27 mouse cellular contexts compared by ENCODE assay signal in genomic region chr8:3646824-3647531, GRCm38 (mm10). TPM values are rescaled to one million over a fixed set of nuclear protein-coding genes. Genes with fewer than 3 reads are reported as not detected.
A peak's percentile ranks its signal among the peaks of the same experiment; 100 is the strongest.
DNase-seq lines count a peak whose midpoint lies in the region; ATAC-seq and TF ChIP-seq lines count a peak whose summit lies in the region.
"Had no signal": no experiment of that assay in that cellular context is flagged by ENCODE, and none has a peak within 500 bp of the region (broad histone marks: within the 10 kb centered on the region; RNA-seq: fewer than 3 reads in every experiment).

No protein-coding gene starts in this region.

- no peaks in the 10 kb centered on the region for H3K4me1 ChIP-seq in kidney, postnatal 0 days (replicated peaks; ENCODE audit: insufficient read depth, low read length)
- peaks cover 13% of the 10 kb centered on the region; the same call in 1 of the 2 replicates for H3K4me1 ChIP-seq in brown adipose tissue, adult 24 weeks (ENCODE audit: control insufficient read depth, insufficient read depth, insufficient read length, low read length)
- H3K4me1 ChIP-seq: embryonic facial prominence, embryonic 12.5 days; forebrain, embryonic 12.5 days; hindbrain, embryonic 12.5 days had no signal

- no peaks in the 10 kb centered on the region for H3K9me3 ChIP-seq in kidney, postnatal 0 days (replicated peaks; ENCODE audit: low read length)
- H3K9me3 ChIP-seq: embryonic facial prominence, embryonic 12.5 days; forebrain, embryonic 12.5 days; hindbrain, embryonic 12.5 days; liver, embryonic 13.5 days had no signal

- no peak overlapping the region for H3K4me2 ChIP-seq in kidney, postnatal 0 days (ENCODE audit: low read length)
- H3K4me2 ChIP-seq: embryonic facial prominence, embryonic 12.5 days; forebrain, embryonic 12.5 days; hindbrain, embryonic 12.5 days; liver, embryonic 13.5 days; midbrain, embryonic 11.5 days had no signal

- H3K36me3 ChIP-seq in kidney, postnatal 0 days (ENCODE audit: insufficient read depth, low read length) = no peaks in the 10 kb centered on the region
- H3K36me3 ChIP-seq: embryonic facial prominence, embryonic 12.5 days; forebrain, embryonic 12.5 days; hindbrain, embryonic 12.5 days had no signal

- H3K4me3 ChIP-seq in kidney, postnatal 0 days (replicated peaks; ENCODE audit: low read depth, low read length) = no peak overlapping the region
- no peak overlapping the region for H3K4me3 ChIP-seq in brown adipose tissue, adult 24 weeks (ENCODE audit: insufficient read depth, low read depth, low read length)
- H3K4me3 ChIP-seq: embryonic facial prominence, embryonic 12.5 days; erythroblast, embryonic 14.5 days; forebrain, embryonic 12.5 days; hindbrain, embryonic 12.5 days; layer of hippocampus, adult 2 months; liver, embryonic 13.5 days had no signal

- no peak overlapping the region for H3K27ac ChIP-seq in kidney, postnatal 0 days
- peak overlapping the region; percentile 93 for H3K27ac ChIP-seq in brown adipose tissue, adult 24 weeks (replicated peaks; ENCODE audit: low read depth, low read length)
- H3K27ac ChIP-seq: embryonic facial prominence, embryonic 12.5 days; forebrain, embryonic 12.5 days; hindbrain, embryonic 12.5 days; layer of hippocampus, adult 2 months; liver, embryonic 13.5 days had no signal

- H3K27me3 ChIP-seq in kidney, postnatal 0 days (ENCODE audit: insufficient read depth, low read length) = no peaks in the 10 kb centered on the region
- H3K27me3 ChIP-seq: embryonic facial prominence, embryonic 12.5 days; forebrain, embryonic 12.5 days; hindbrain, embryonic 12.5 days had no signal

- no peak overlapping the region for H3K9ac ChIP-seq in kidney, postnatal 0 days (ENCODE audit: low read depth, low read length)
- H3K9ac ChIP-seq: embryonic facial prominence, embryonic 12.5 days; forebrain, embryonic 12.5 days; hindbrain, embryonic 12.5 days; liver, embryonic 13.5 days had no signal

- TF ChIP-seq CTCF in kidney, postnatal 0 days (IDR thresholded peaks at IDR 0.05; ENCODE audit: low read depth) = no peak

- WGBS in kidney, postnatal 0 days = 83% methylated on average over 6 of the region's 6 CpGs

- no peak for DNase-seq in kidney, postnatal 0 days (ENCODE audit: low spot score)
- DNase-seq in kidney, adult 11 months = no peak
- peak; percentile 44 for DNase-seq in lung, postnatal 36 days
- no peak for DNase-seq in lung, adult 18-20 months
- DNase-seq in embryo, embryonic 9.5 days (ENCODE audit: extremely low spot score) = no peak
- no peak for DNase-seq in spleen, postnatal 14 days (ENCODE audit: low spot score in 2 of 2)
- DNase-seq: cerebellum, adult 11-12 months; cerebellum, postnatal 10 days; gastrocnemius, postnatal 36 days; kidney, postnatal 25 days; layer of hippocampus, postnatal 36 days; liver, embryonic 13.5 days; thymus, adult 2 months; thymus, postnatal 4 days had no signal

- 0 out of 2 replicates have a peak, but pooled peaks have one; percentile 11 for ATAC-seq in kidney, postnatal 0 days (replicated peaks; ENCODE audit: low FRiP score, low read depth)

RNA-seq across cellular contexts. Expression of gene Retn, which starts 8.6 kb away (rescaled TPM):
- polyA plus RNA-seq in kidney, postnatal 0 days (2015; fragmentation: Nextera tagmentation; extraction: Ambion mirVana) = 0.27 and 0.58 TPM in 2 replicates
- polyA plus RNA-seq in brown adipose tissue, adult 24 weeks (2012; ENCODE audit: insufficient read depth, insufficient read length, missing spikeins) = 212 and 269 TPM in 2 replicates
- polyA plus RNA-seq: C2C12; erythroblast, embryonic 14.5 days; heart, embryonic 14.5 days; hindbrain, embryonic 12.5 days; intestine, postnatal 0 days; limb, embryonic 11.5 days; stomach, embryonic 16.5 days had no signal

RNA-seq across cellular contexts. Expression of gene Stxbp2, which starts 16.2 kb away (rescaled TPM):
- polyA plus RNA-seq in kidney, postnatal 0 days (2015; fragmentation: Nextera tagmentation; extraction: Ambion mirVana) = 88.6 and 93.3 TPM in 2 replicates
- 45.5 and 96.4 TPM in 2 replicates for polyA plus RNA-seq in brown adipose tissue, adult 24 weeks (2012; ENCODE audit: insufficient read depth, insufficient read length, missing spikeins)

RNA-seq across cellular contexts. Expression of gene Mcemp1, which starts 18.6 kb away (rescaled TPM):
- 0.47 and 0.54 TPM in 2 replicates for polyA plus RNA-seq in kidney, postnatal 0 days (2015; fragmentation: Nextera tagmentation; extraction: Ambion mirVana)
- polyA plus RNA-seq in brown adipose tissue, adult 24 weeks (2012; ENCODE audit: insufficient read depth, insufficient read length, missing spikeins) = not detected in 2 replicates
- polyA plus RNA-seq: C2C12; erythroblast, embryonic 14.5 days had no signal

RNA-seq across cellular contexts. Expression of gene Pcp2, which starts 21.6 kb away (rescaled TPM):
- 0.42 TPM in 1 of 2 replicates, not detected in the other for polyA plus RNA-seq in kidney, postnatal 0 days (2015; fragmentation: Nextera tagmentation; extraction: Ambion mirVana)
- not detected in 2 replicates for polyA plus RNA-seq in brown adipose tissue, adult 24 weeks (2012; ENCODE audit: insufficient read depth, insufficient read length, missing spikeins)
- polyA plus RNA-seq: cortical plate, adult 2 months; erythroblast, embryonic 14.5 days; heart, embryonic 14.5 days; intestine, postnatal 0 days; liver, embryonic 13.5 days had no signal

RNA-seq across cellular contexts. Expression of gene Fcor, which starts 25.2 kb away (rescaled TPM):
- 8.3 and 8.9 TPM in 2 replicates for polyA plus RNA-seq in kidney, postnatal 0 days (2015; fragmentation: Nextera tagmentation; extraction: Ambion mirVana)
- 210 and 321 TPM in 2 replicates for polyA plus RNA-seq in brown adipose tissue, adult 24 weeks (2012; ENCODE audit: insufficient read depth, insufficient read length, missing spikeins)
- polyA plus RNA-seq: erythroblast, embryonic 14.5 days had no signal

Comparison
In these comparisons a context has a peak if more than half of its experiments do, and no peak if none do; other contexts are left out.
1. RNA of gene Retn, which starts 8.6 kb away (polyA plus RNA-seq): 212 to 269 TPM in brown adipose tissue, adult 24 weeks; 0.27 to 0.58 TPM in kidney, postnatal 0 days; every median in the first group is over 100 times any median in the second.